Mouse (Mus musculus): ENCODE measurements around the gene Phykpl. TPM values are rescaled to one million over a fixed set of nuclear protein-coding genes. Genes with fewer than 3 reads are reported as not detected.

Gene Phykpl
- polyA plus RNA-seq, 1 experiment from 2014 or later, result 22.2 TPM

DNA sequence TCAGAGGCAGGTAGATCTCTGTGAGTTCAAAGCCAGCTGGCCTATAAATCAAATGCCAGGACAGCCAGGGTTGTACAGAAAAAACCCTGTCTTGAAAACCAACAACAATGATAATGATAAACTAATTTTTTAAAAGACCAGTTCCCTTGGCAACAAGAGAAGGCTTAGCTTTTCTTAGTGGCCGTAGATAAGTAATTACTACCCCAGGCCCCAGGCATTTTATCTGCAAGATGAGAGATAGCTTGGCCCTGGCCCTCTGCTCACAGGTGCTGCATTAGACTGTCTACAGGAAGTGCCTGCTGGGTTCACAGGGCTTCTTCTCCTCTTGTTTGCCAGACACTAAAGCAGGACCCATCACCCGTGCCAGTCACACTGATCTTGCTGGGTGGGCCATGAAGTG is 29.5 kb upstream of the Phykpl start:
- Histone ChIP-seq H3K4me2 (no peak overlapping the region), H3K4me1 (peaks cover 18% of the 10 kb centered on the region), H3K27me3 (no peaks in the 10 kb centered on the region), H3K27ac (no peak overlapping the region), H3K9me3 (replicated peaks) (no peaks in the 10 kb centered on the region), H3K36me3 (no peaks in the 10 kb centered on the region), H3K9ac (no peak overlapping the region), H3K4me3 (replicated peaks) (no peak overlapping the region)
- 61% methylated on average over 2 of the region's 2 CpGs for WGBS
- ATAC-seq (replicated peaks; ENCODE audit: low FRiP score), result no peak

DNA sequence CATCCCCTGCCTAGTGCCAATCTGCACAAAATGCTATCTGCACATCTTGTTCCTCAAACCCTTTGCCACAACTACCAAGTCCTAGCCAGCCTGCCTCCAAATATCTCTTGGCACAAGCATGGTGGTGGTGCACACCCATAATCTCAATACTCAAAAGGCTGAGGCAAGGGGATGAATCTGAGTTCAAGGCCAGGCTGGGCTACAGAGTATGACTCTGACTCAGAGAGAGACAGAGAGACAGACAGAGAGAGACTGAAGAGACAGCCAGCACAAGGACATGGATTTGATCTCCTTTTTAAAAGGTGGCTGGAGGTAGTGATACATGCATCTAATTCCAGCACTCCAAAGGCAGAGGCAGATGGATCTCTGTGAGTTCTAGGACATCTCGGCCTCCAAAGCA is 21.3 kb upstream of the Phykpl start:
- H3K9me3 ChIP-seq (replicated peaks), result no peaks in the 10 kb centered on the region
- H3K4me3 ChIP-seq (replicated peaks), result no peak overlapping the region
- no peaks in the 10 kb centered on the region for H3K27me3 ChIP-seq
- H3K27ac ChIP-seq, result no peak overlapping the region
- H3K4me2 ChIP-seq, result no peak overlapping the region
- no peaks in the 10 kb centered on the region for H3K4me1 ChIP-seq
- no peak overlapping the region for H3K9ac ChIP-seq
- ATAC-seq (replicated peaks; ENCODE audit: low FRiP score), result no peak
- WGBS, result 82% methylated on average over 1 of the region's 1 CpGs
- no peaks in the 10 kb centered on the region for H3K36me3 ChIP-seq

DNA sequence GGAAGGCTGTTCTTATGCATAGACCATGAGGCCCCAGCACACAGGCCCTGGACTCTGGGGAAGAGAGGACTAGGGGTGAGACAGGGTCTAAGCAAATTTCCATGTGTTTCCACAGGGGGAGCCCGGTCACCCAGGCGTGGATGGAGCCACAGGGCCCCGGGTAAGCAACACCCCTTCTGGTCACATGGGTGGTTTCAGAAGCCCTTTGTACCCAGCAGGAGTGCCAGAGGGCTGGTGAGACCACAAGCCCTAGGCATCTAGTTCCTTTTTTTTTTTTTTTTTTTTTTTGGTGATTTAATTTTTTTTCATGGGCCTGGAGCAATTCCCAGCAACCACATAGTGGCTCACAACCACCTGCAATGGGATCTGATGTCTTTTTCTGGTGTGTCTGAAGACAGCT is 19.5 kb upstream of the Phykpl start:
- Histone ChIP-seq H3K36me3 (no peaks in the 10 kb centered on the region), H3K27ac (no peak overlapping the region), H3K9me3 (replicated peaks) (no peaks in the 10 kb centered on the region), H3K9ac (no peak overlapping the region), H3K4me1 (no peaks in the 10 kb centered on the region), H3K27me3 (no peaks in the 10 kb centered on the region), H3K4me3 (replicated peaks) (no peak overlapping the region), H3K4me2 (no peak overlapping the region)
- 22% methylated on average over 3 of the region's 3 CpGs for WGBS
- 0 out of 2 replicates have a peak, but pooled peaks have one; percentile 25 for ATAC-seq (replicated peaks; ENCODE audit: low FRiP score)

DNA sequence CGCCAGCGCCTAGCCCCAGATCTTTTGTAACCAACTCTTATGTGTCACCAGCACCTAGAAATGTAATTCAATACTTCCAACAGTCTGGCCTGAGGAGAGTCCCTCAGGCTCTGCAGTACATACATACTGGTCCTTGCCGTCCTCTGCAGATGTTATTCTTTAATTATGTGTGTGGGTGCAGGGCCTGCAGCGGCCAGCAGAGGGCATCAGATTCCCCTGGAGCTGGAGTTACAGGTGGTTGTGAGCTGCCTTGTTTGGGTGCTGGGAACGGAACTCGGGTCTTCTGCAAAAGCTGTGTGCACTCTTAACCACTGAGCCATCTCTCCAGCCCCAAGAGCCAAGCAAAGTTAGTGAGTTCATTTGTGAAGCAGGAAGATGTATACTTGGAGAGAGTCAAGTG is 18.6 kb upstream of the Phykpl start:
- no peaks in the 10 kb centered on the region for H3K36me3 ChIP-seq
- no peak overlapping the region for H3K4me3 ChIP-seq (replicated peaks)
- H3K4me2 ChIP-seq, result no peak overlapping the region
- no peak overlapping the region for H3K9ac ChIP-seq
- no peak for ATAC-seq (replicated peaks; ENCODE audit: low FRiP score)
- WGBS, result 87% methylated on average over 6 of the region's 6 CpGs
- no peaks in the 10 kb centered on the region for H3K9me3 ChIP-seq (replicated peaks)
- no peaks in the 10 kb centered on the region for H3K4me1 ChIP-seq
- no peak overlapping the region for H3K27ac ChIP-seq
- H3K27me3 ChIP-seq, result no peaks in the 10 kb centered on the region

DNA sequence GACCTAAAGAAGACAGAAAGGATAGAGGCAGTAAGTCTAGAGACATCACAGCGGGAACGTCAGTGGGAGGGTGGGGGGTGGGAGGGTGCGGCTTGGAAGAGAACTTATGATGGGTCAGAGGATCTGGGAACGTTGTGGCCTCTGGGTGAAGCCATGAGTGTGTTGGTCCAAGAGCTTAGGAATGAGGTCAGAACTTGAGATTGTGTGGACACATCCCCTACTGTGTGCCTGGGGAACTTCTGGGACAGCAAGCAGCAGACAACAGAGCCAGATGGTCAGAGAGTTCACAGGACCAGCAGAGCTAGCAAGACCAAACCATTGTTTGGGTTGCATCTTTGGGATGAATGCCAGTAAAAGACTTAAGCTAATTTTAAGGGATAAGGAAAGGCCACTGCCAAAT is 15.8 kb upstream of the Phykpl start:
- ATAC-seq (replicated peaks; ENCODE audit: low FRiP score), result no peak
- Histone ChIP-seq H3K4me2 (no peak overlapping the region), H3K4me1 (0 out of 2 replicates have a peak, but pooled peaks cover 4% of the 10 kb centered on the region), H3K9ac (no peak overlapping the region), H3K27ac (no peak overlapping the region), H3K27me3 (no peaks in the 10 kb centered on the region), H3K4me3 (replicated peaks) (no peak overlapping the region), H3K36me3 (no peaks in the 10 kb centered on the region), H3K9me3 (replicated peaks) (no peaks in the 10 kb centered on the region)
- WGBS, result 84% methylated on average over 4 of the region's 4 CpGs

DNA sequence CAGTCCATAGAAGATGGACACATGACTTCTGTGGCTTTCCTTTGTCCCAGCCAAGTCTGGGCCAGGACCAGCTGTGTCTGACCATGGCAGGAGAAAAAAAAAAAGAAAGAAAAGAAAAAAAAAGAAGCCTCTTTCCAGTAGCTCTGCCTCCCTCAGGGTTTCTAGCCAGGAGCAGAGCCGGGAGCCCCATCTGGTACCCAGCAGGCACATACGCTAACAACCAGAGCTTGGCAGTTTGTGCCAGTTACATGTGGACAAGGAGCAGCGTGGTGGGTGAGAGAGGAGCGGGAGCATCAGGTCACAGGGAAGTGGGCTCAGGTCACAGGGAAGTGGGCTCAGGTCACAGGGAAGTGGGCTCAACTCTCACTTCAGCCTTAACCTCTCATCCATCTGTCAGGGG is 8.1 kb upstream of the Phykpl start:
- no peak for ATAC-seq (replicated peaks; ENCODE audit: low FRiP score)
- Histone ChIP-seq H3K4me2 (no peak overlapping the region), H3K4me1 (0 out of 2 replicates have a peak, but pooled peaks cover 4% of the 10 kb centered on the region), H3K36me3 (no peaks in the 10 kb centered on the region), H3K27ac (no peak overlapping the region), H3K9me3 (replicated peaks) (no peaks in the 10 kb centered on the region), H3K4me3 (replicated peaks) (no peak overlapping the region), H3K27me3 (no peaks in the 10 kb centered on the region), H3K9ac (no peak overlapping the region)
- 89% methylated on average over 4 of the region's 4 CpGs for WGBS

DNA sequence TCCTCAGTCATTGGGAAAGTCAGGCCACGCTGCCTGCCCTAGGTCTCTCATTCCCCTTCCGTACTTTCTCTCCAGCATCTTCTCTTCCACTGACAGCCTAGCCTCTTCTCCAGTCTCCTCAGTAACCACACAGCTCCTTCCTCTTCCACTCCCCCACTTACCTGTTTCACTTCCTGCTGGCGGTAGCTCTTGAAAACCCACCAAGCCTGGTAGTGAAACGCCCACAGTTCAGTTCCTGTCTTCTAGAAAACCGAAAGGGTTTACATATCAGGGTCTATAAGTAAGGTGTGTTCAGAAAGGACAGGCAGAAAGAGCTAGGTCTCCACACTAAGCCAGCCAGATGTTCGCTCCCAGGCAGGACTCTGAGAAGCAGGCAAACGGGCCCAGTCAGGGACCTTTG is 7.0 kb upstream of the Phykpl start:
- 79% methylated on average over 7 of the region's 7 CpGs for WGBS
- Histone ChIP-seq H3K36me3 (no peaks in the 10 kb centered on the region), H3K9ac (no peak overlapping the region), H3K4me1 (0 out of 2 replicates have a peak, but pooled peaks cover under 1% of the 10 kb centered on the region), H3K4me3 (replicated peaks) (no peak overlapping the region), H3K4me2 (no peak overlapping the region), H3K27ac (no peak overlapping the region), H3K27me3 (no peaks in the 10 kb centered on the region), H3K9me3 (replicated peaks) (no peaks in the 10 kb centered on the region)
- no peak for ATAC-seq (replicated peaks; ENCODE audit: low FRiP score)

DNA sequence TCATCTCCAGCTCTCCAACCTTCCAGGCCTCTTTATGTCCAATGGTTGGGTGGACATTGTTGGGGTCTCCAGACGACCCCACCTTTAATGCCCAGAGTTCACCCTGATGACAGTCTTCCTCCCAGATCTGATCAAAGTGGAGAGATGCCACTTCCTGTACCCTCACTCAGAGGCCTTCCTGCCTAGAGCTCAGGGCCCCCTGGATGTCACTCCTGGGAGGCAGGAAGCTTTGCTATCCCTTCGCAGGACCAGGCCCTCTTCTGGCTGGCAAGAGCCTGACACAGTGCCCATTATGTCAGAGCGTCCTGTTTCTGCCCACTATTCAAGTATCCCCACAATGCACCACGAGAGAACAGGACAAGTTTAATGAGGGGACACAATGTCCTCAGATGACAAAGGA is 5.5 kb upstream of the Phykpl start:
- Histone ChIP-seq H3K27me3 (no peaks in the 10 kb centered on the region), H3K9me3 (replicated peaks) (no peaks in the 10 kb centered on the region), H3K9ac (no peak overlapping the region), H3K4me3 (replicated peaks) (no peak overlapping the region), H3K4me1 (peaks cover 15% of the 10 kb centered on the region), H3K36me3 (no peaks in the 10 kb centered on the region), H3K27ac (no peak overlapping the region), H3K4me2 (no peak overlapping the region)
- ATAC-seq (replicated peaks; ENCODE audit: low FRiP score), result no peak
- WGBS, result 61% methylated on average over 4 of the region's 4 CpGs

DNA sequence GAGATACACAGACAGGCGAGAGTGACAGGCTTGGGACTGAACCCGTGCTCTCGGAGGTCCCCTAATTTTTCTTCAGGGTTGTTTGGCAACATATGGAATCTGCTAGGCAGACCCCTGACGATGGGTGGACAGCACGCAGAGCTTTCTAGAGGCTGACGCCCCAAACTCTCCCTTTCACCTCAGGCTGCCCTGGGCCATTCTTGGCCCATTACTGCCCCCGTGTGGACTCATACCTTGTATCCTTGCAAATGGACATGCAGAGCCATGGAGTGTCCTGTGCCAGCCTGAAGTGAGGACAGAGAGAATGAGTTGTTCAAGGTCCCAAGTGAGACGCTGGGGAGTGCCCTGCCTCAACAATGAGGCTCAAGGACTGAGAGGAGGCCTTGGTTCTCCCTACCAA is 1.8 kb upstream of the Phykpl start:
- Histone ChIP-seq H3K4me1 (peaks cover 35% of the 10 kb centered on the region), H3K9me3 (replicated peaks) (no peaks in the 10 kb centered on the region), H3K9ac (no peak overlapping the region), H3K4me2 (no peak overlapping the region), H3K27ac (0 out of 2 replicates have a peak overlapping the region, but pooled peaks have one; percentile 97), H3K27me3 (no peaks in the 10 kb centered on the region), H3K4me3 (replicated peaks) (no peak overlapping the region), H3K36me3 (peaks cover 20% of the 10 kb centered on the region)
- 21% methylated on average over 8 of the region's 8 CpGs for whole genome bisulfite sequencing
- ATAC-seq (replicated peaks; ENCODE audit: low FRiP score), result no peak

DNA sequence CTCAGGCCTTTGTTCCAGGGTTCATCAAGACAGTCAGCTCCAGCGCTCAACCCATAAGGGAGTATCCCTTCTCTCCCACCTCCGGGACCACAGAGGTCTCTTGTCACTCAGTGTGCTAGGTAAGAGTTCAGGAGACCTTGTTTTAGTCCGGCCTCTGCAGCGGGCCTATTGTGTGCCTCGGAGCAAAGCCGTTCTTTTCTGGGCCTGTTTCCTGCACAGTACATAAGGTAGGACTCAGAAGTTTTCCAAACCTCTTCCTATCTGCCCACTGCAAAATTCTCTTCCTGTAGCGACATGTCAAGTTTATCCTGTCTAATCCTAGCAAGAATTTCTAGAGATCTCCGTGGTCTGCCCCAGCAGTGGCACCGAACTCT is 513 bp upstream of the Phykpl start:
- ATAC-seq (replicated peaks; ENCODE audit: low FRiP score), result peak; percentile 30
- 13% methylated on average over 9 of the region's 9 CpGs for WGBS
- Histone ChIP-seq H3K4me1 (peaks cover 35% of the 10 kb centered on the region), H3K36me3 (peaks cover 33% of the 10 kb centered on the region), H3K9me3 (replicated peaks) (no peaks in the 10 kb centered on the region), H3K4me2 (peak overlapping the region; percentile 80), H3K4me3 (replicated peaks) (peak overlapping the region; percentile 63), H3K9ac (peak overlapping the region; percentile 69), H3K27ac (peak overlapping the region; percentile 97), H3K27me3 (no peaks in the 10 kb centered on the region)

DNA sequence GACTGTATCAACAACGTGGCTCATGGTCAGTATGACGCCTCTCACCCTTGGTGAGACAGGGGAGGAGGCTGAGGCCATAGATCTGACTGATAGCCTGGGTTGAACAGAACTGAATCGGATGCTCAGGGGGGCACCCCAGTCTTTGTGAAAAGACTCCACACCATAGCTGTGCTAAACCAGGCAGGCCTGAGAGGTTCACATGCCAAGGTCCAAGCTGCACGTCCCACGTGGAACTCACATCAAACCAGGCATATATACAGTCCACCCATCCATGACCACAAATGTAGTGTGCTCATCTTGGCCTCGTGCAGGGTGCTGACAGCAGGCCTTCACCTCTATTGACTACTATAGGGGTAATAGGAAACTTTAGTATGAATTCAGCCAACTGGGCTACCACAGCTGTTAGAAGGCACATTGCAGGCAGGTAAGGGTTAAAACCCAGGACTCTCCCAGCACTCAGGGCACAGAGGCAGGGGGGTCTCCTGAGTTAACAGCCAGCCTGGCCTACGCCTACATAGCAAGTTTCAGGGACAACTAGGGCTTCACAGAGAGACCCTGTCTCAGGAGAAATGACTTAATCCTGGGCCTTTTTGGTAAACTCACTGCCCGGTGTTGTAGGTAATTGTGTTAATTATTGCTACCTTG is 1.2 kb downstream of the Phykpl start:
- ATAC-seq (replicated peaks; ENCODE audit: low FRiP score), result no peak
- Histone ChIP-seq H3K9me3 (replicated peaks) (no peaks in the 10 kb centered on the region), H3K4me1 (peaks cover 35% of the 10 kb centered on the region), H3K4me3 (replicated peaks) (peak overlapping the region; percentile 63), H3K4me2 (peak overlapping the region; percentile 80), H3K36me3 (peaks cover 50% of the 10 kb centered on the region), H3K27ac (peak overlapping the region; percentile 97), H3K27me3 (no peaks in the 10 kb centered on the region), H3K9ac (peak overlapping the region; percentile 69)
- 43% methylated on average over 8 of the region's 8 CpGs for WGBS

DNA sequence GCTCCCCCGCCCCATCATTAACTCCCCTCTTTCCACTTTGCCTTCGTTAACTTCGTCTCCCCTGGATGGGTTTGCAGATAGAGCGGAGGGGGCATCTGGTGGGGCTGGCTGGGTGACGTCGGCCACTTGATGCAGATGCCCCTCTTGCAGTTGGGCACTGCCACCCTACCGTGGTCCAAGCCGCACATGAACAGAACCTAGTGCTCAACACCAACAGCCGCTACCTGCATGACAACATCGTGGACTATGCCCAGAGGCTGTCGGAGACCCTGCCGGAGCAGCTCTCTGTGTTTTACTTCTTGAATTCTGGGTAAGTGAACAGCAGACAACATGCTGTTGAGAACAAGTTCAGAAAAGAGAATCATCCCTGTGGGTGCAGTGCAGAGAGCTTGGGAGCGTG is 1.9 kb downstream of the Phykpl start:
- peak overlapping the region; percentile 80; the same call in 1 of the 2 replicates for H3K4me2 ChIP-seq
- H3K4me3 ChIP-seq (replicated peaks), result no peak overlapping the region
- no peak overlapping the region for H3K9ac ChIP-seq
- no peaks in the 10 kb centered on the region for H3K9me3 ChIP-seq (replicated peaks)
- no peak for ATAC-seq (replicated peaks; ENCODE audit: low FRiP score)
- H3K27me3 ChIP-seq, result no peaks in the 10 kb centered on the region
- peaks cover 35% of the 10 kb centered on the region for H3K4me1 ChIP-seq
- H3K27ac ChIP-seq, result 0 out of 2 replicates have a peak overlapping the region, but pooled peaks have one; percentile 97
- peaks cover 57% of the 10 kb centered on the region for H3K36me3 ChIP-seq
- WGBS, result 92% methylated on average over 13 of the region's 13 CpGs

DNA sequence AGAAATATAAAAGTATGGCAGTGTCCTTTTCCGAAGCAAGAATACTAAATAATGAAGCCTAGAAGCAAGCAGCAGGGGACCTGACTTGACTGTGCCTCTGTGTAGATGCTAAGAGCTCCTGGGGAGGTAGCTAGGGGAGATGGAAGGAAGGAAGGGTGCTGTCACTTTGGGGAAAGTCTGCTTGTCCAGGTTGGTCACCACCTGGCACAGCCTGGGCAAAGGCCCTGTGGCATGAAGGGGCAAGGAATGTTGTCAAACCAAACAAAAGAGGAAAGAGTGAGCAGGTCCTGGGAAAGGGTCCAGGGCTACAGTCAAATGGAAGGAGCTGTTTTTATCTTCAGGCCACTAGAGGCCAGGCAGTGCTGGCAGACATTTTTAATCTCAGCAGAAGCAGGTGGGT is 2.5 kb downstream of the Phykpl start:
- H3K27me3 ChIP-seq, result no peaks in the 10 kb centered on the region
- H3K27ac ChIP-seq, result no peak overlapping the region
- H3K4me1 ChIP-seq, result peaks cover 35% of the 10 kb centered on the region
- ATAC-seq (replicated peaks; ENCODE audit: low FRiP score), result no peak
- H3K36me3 ChIP-seq, result peaks cover 64% of the 10 kb centered on the region
- 93% methylated on average over 1 of the region's 1 CpGs for WGBS
- H3K4me2 ChIP-seq, result no peak overlapping the region
- no peaks in the 10 kb centered on the region for H3K9me3 ChIP-seq (replicated peaks)
- H3K4me3 ChIP-seq (replicated peaks), result no peak overlapping the region
- H3K9ac ChIP-seq, result no peak overlapping the region

Measured in kidney, embryonic 15.5 days (tissue).